Mouse (Mus musculus): ENCODE results near the gene Mrln.

The Mrln gene

GRCm38 (mm10) chr10:70254666-70255065, 50.2 kb downstream of the Mrln start:
- no peak for DNase-seq (ENCODE audit: low read depth, low spot score)

GRCm38 (mm10) chr10:70255601-70256210, 51.2 kb downstream of the Mrln start:
- no peak for DNase-seq (ENCODE audit: low read depth, low spot score)

DNA sequence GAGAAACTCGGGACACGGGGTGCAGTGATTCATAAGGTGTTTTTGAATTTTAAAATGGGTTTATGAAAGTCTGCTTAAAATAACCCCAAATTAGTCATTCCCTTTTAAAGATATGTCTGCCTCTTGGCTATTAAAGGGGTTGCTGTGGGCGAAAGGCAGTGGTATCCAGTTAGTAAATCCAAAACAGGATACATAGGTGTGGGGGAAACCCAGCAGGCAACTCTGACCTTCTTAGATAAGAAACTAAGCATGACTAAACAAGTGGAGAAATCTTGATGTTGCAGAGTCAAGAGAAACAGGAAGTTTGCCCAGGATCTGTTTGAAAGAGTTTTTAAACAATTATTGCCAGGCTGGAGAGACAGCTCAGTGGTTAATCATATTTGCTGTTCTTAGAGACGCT, 52.6 kb downstream of the Mrln start:
- no peak for DNase-seq (ENCODE audit: low read depth, low spot score)

- DNase-seq (ENCODE audit: low read depth, low spot score): no peak
These were observed 56.4 kb downstream of the Mrln start for GRCm38 (mm10) chr10:70260904-70261303.

- no peak for DNase-seq (ENCODE audit: low read depth, low spot score)
These were observed 57.6 kb downstream of the Mrln start for GRCm38 (mm10) chr10:70262051-70262450.

DNA sequence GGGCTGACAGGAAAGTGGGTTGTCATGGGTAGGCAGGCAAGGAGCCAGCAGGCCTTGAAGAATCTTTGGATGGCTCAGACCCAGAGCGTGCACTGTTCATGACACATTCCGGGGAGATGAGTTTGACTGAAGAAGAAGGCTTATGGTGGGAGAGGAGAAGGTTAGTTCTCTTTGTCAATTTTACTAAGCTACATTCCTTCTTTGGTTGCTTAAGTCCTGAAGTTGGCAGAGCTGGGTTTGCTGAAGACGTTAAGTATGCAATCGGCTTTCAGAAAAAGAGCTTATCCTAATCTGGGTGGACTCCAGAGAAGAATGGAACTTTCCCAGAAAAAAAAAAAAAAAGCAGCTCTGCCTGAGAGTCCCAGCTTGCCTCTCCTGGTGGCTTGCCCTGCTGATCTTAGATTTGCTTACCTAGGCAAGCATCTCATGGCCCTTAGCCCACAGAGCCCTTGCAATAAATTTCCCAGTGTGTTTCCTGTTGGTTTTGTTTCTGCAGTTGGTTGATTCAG, 59.3 kb downstream of the Mrln start:
- no peak for DNase-seq (ENCODE audit: low read depth, low spot score)

DNA sequence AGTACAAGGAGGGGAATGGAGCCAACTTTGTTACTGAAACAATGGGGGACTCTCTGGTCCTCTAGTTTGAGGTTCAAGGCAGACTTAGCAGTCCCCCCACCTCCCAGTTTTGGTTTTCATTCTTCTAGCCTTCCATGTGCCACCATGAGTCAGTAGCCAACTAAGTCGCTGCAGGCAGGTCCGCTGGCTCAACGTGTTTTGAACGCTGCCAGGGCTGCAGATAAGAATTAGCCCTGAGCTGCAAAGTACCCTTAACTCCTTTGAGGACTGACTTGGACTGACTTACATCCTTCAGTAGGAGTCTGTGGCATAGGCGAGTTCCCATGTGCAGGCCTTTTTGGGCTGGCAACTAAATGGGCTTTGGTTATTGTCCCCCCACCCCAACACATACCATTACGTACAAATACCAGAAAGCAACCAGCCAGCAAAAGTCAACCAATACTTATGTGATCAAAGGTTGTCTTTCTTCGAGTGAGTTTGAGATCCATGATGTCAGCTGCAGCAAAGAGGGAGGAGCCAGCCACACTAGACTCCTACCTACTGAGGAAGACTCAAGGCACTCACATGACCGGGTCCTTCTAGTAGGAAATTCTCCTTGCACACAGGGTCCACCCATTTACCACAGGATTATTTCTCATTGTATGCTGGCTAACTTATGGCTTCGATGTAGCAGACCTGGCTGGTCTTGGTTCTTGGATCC, 60.0 kb downstream of the Mrln start:
- DNase-seq (ENCODE audit: low read depth, low spot score): no peak

- no peak for DNase-seq (ENCODE audit: low read depth, low spot score)
These were observed 62.0 kb downstream of the Mrln start for GRCm38 (mm10) chr10:70266501-70266900.

DNA sequence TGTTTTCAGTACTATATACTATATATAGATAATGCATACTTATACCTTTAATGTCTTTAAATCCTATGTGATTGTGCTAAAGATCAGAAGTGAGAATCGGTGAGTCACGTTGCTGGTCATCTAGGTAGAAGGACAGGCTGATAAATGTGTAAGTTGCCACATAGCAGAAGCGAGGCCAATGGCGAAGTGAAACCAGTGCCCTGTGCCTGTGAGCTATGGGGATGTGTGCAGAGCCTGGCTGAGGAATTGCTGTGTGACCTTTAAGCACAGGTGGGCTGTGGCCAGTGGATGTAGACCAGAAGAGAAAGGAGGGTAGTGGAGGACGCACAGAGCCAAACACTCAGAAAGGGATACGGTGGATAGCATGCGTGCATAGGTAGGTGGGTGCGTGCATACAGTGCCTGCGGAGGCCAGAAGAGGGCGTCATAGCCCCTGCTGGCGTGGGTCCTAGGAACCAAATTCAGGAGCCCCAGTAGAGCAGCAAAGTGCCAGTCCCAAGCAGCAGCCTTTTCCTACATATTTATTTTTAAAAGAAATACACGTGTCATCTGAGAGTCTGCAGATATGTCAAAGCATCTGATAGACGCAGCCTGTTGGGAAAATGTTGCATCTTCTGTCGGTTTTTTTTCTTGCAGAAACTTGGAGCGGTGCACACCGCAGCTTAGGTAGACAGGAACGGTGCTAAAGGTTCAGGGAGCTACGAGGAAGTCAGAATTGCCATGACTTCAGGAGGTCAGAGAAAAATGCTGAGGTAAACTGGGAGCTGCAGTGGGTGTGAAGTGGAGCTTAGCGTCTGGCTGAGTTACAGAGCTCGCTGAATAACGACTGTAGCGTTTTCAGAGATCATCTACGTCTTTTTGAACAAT, 64.3 kb downstream of the Mrln start:
- no peak for DNase-seq (ENCODE audit: low read depth, low spot score)

All from CD4-positive, CD25-positive, alpha-beta regulatory T cell, adult 2 months (primary cell).